Mouse (Mus musculus) heart, embryonic 10.5 days (tissue): ENCODE measurements at regions not wholly inside any gene's neighbourhood (a gene's known extent, or its start where the extent isn't known, plus 50 kb on each side); places are given as distances from the start of the nearest gene placed in this dataset.

Experiments used
- DNase-seq: peaks from one replicate; pipeline ENCODE4 v3.0.0-alpha.2; 2017; ENCODE audit warnings: low spot score
- H3K27ac ChIP-seq: fragments of 300-500 bp; sonication (generic); 2 replicates; pipeline ENCODE4 v1.5.1; 2016; ENCODE audit warnings: mild to moderate bottlenecking
- H3K27me3 ChIP-seq: fragments of 300-500 bp; sonication (generic); 2 replicates; pipeline ENCODE4 v1.6.1; 2016; ENCODE audit warnings: mild to moderate bottlenecking; ENCODE audit not compliant: poor library complexity, insufficient read depth, severe bottlenecking
- H3K36me3 ChIP-seq: fragments of 300-500 bp; sonication (generic); 2 replicates; pipeline ENCODE4 v1.6.1; 2016; ENCODE audit warnings: mild to moderate bottlenecking, moderate library complexity
- H3K4me1 ChIP-seq: fragments of 300-500 bp; sonication (generic); 2 replicates; pipeline ENCODE4 v1.6.1; 2016; ENCODE audit warnings: mild to moderate bottlenecking
- H3K4me3 ChIP-seq: fragments of 300-500 bp; sonication (generic); 2 replicates; pipeline ENCODE4 v1.5.1; 2016; ENCODE audit warnings: mild to moderate bottlenecking, moderate library complexity
- H3K9me3 ChIP-seq: fragments of 300-500 bp; sonication (generic); 2 replicates; pipeline ENCODE4 v1.6.1; 2016; ENCODE audit warnings: mild to moderate bottlenecking, moderate library complexity
- WGBS: fragments of 180-500 bp; shearing (Covaris S2); methylation state at CpG from one replicate; pipeline ENCODE4 v1.1.7; 2016; 5-methylcytosine and 5-hydroxymethylcytosine counted together

DNA sequence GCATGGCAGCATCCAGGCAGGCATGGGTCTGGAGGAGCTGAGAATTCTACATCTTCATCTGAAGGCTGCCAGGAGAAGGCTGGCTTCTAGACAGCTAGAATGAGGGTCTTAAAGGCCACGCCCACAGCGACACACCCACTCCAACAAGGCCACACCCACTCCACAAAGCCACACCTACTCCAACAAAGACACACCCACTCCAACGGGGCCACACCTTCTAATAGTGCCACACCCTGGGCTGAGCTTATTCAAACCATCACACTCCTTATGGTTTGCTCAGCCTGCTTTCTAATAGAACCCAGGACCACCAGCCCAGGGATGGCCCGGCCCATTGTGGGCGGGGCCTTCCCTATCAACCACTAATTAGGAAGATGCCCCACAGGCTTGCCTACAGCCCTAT lies 149.0 kb downstream of the 2410131K14Rik start:
- peaks cover 36% of the 10 kb centered on the region for H3K27me3 ChIP-seq
- peaks cover 7% of the 10 kb centered on the region for H3K4me1 ChIP-seq
- WGBS: 52% methylated on average over 5 of the region's 5 CpGs
- no peak overlapping the region for H3K27ac ChIP-seq
- H3K4me3 ChIP-seq: no peak overlapping the region
- no peaks in the 10 kb centered on the region for H3K36me3 ChIP-seq
- peaks cover 19% of the 10 kb centered on the region for H3K9me3 ChIP-seq
- no peak for DNase-seq

DNA sequence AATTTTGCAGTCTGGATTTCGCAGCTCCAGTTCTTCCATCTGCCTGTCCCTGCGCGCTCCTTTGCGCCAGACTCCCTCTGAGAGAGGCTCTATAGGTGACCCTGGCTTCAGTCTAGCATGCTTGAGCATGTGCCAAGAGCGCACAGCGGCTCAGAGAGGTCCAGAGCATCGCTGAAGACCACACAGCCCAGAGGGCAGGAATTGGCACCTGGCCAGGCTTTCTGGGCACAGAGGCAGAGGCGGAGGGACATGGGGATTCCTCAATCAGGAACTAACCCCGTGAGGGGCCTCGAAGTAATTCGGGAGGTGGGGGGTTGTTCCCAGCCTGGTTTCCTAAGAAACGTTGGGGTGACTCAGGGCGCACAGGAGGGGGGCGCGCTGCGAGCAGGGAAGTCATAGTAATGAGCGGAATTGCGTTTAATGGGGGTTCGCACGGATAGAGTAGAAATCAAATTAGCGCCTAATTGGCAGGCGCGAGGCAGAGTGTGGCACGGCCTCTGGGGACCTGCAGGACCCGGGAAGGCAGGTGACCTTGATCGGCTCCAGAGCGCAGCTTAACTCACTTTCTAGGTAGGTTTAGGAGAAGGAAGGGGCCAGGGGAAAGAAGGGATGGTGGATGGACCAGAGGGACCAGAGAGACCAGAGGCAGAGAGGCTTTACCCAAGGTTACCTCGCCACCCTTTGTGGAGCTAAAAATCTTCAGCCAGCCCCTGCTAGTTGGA lies 151.1 kb downstream of the 2410131K14Rik start:
- no peak for DNase-seq
- peaks cover 49% of the 10 kb centered on the region for H3K27me3 ChIP-seq
- H3K4me1 ChIP-seq: peaks cover 11% of the 10 kb centered on the region
- H3K9me3 ChIP-seq: peaks cover 2% of the 10 kb centered on the region; the same call in 1 of the 2 replicates
- no peak overlapping the region for H3K27ac ChIP-seq
- WGBS: 10% methylated on average over 28 of the region's 28 CpGs
- peak overlapping the region; percentile 34 for H3K4me3 ChIP-seq
- H3K36me3 ChIP-seq: no peaks in the 10 kb centered on the region

DNA sequence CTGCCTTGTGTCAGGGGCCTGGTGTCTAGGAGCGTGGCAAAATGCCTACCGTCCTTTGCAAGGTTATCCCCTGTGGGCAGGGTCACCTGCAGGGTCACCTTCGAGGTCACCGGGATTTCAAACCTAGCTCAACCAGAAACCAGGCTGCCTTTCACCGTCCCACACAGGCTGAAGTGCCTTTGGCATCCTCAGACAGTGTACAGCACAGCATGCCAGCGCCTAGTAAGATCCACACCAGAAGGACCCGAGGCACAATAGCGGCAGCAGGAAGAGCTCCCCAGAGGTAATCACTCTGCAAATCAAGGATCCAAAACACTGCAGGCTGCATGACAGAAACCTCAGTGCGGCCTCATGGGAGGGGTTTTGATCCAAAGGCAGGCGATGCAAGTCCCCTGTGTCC lies 155.9 kb downstream of the 2410131K14Rik start:
- Histone ChIP-seq H3K4me1 (peaks cover 9% of the 10 kb centered on the region), H3K9me3 (peaks cover 3% of the 10 kb centered on the region; the same call in 1 of the 2 replicates), H3K36me3 (no peaks in the 10 kb centered on the region), H3K4me3 (no peak overlapping the region), H3K27me3 (peaks cover 52% of the 10 kb centered on the region), H3K27ac (no peak overlapping the region)
- no peak for DNase-seq
- 61% methylated on average over 10 of the region's 10 CpGs for WGBS

DNA sequence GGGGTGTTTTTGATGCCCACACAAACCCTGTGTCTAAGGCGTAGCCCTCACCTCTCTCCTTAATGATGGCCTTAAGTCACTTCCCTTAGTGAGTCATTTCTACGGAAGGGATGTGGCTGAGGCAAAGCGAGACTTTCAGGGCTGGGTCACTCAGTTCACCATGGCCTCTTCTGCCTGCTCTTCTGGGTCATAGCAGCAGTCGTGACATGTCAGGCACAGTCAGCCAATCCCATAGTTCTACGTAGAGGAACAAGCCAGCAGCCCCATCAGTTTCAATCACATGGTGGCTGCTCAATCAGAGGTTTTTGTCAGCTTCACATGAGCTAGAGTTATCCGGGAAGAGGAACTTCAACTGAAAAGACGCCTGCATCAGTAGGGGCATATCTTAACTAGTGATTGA lies 156.1 kb upstream of the Med13l start:
- H3K4me3 ChIP-seq: no peak overlapping the region
- peaks cover 4% of the 10 kb centered on the region; the same call in 1 of the 2 replicates for H3K4me1 ChIP-seq
- H3K36me3 ChIP-seq: no peaks in the 10 kb centered on the region
- WGBS: 55% methylated on average over 7 of the region's 7 CpGs
- peaks cover 3% of the 10 kb centered on the region; the same call in 1 of the 2 replicates for H3K9me3 ChIP-seq
- H3K27me3 ChIP-seq: peaks cover 31% of the 10 kb centered on the region
- no peak for DNase-seq
- no peak overlapping the region for H3K27ac ChIP-seq

DNA sequence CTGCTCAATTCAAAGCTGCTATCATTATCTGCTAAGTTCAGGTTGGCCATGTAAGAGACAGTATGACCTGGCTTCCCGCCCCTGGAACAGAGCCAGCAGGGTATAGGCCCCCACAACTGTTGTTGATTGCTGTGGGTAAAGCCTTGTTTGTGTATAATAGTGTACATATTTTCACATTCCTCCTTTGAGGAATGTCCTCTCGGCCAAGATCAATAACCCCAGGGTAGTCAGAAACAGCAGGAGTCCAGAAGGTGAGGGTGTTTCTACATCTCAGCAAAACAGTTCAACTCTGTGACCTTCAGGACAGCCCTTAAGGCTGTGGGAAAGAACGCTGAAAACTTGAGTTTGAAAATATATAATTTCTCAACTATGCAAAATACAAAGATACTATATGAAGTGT lies 155.1 kb upstream of the Med13l start:
- Histone ChIP-seq H3K4me1 (peaks cover 4% of the 10 kb centered on the region; the same call in 1 of the 2 replicates), H3K9me3 (peaks cover 3% of the 10 kb centered on the region; the same call in 1 of the 2 replicates), H3K27me3 (peaks cover 30% of the 10 kb centered on the region; the same call in 1 of the 2 replicates), H3K36me3 (no peaks in the 10 kb centered on the region), H3K4me3 (no peak overlapping the region), H3K27ac (no peak overlapping the region)
- 81% methylated on average over 3 of the region's 3 CpGs for WGBS
- DNase-seq: no peak

DNA sequence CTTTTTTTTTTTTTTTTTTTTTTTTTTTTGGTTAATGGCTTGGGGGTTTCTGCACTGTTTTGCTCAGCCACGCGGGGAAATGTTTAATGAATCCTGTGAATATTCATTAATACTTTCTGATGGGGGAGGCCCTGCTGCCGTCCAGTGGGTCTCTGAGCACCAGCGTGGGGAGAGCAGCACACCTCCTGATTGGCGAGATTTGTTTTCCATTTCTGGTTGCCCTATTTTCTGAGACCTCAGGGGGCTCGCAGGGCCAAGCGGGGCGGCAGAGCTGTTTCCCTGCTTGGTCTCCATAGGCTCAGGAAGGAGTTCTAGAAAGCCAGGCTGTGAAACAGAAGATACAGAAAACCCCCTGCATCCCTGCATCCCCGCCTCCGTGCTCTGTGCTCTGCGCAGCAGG lies 153.0 kb upstream of the Med13l start:
- WGBS: 57% methylated on average over 11 of the region's 11 CpGs
- peaks cover 3% of the 10 kb centered on the region; the same call in 1 of the 2 replicates for H3K9me3 ChIP-seq
- H3K4me1 ChIP-seq: no peaks in the 10 kb centered on the region
- H3K27ac ChIP-seq: no peak overlapping the region
- peaks cover 22% of the 10 kb centered on the region; the same call in 1 of the 2 replicates for H3K27me3 ChIP-seq
- no peak for DNase-seq
- no peaks in the 10 kb centered on the region for H3K36me3 ChIP-seq
- no peak overlapping the region for H3K4me3 ChIP-seq

DNA sequence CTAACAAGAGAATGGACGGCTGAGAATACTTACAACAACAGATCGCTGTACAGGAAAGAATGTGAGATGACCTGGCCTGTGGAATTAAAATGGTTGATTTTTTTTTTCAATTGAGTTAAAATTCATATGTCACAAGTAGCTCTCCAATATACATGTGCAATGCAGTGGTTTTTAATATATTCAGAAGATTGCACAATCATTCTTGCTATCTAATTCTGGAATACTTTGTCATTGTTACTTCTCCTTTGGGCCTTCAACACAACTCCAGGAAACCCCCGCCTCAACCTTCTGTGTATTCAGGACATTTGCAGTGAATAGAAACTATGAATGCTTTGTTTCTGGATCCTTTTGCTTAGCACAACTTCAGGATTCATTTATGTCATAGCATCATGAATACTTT lies 152.5 kb upstream of the Med13l start:
- Histone ChIP-seq H3K9me3 (peaks cover 3% of the 10 kb centered on the region; the same call in 1 of the 2 replicates), H3K27ac (no peak overlapping the region), H3K4me1 (no peaks in the 10 kb centered on the region), H3K36me3 (no peaks in the 10 kb centered on the region), H3K4me3 (no peak overlapping the region), H3K27me3 (0 out of 2 replicates have a peak, but pooled peaks cover 16% of the 10 kb centered on the region)
- WGBS: 71% methylated on average over 3 of the region's 3 CpGs
- DNase-seq: no peak

DNA sequence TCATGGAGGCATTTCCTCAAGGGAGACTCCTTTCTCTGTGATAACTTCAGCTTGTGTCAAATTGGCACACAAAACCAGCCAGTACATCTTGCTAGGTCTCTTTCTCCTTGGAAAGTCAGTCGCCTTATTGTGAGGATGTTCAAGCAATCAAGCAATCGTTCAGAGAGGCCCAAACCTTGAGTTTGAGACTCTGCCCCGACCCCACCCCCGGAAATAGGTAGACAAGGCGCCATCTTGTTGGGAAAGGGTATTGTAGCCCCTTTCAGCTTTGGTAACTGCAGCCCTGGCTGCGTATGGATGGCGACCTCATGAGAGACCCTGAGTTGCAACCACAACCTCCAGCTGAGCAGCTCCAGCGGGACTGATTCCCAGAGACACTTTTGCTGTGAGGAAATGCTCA lies 151.7 kb upstream of the Med13l start:
- H3K4me1 ChIP-seq: 0 out of 2 replicates have a peak, but pooled peaks cover 5% of the 10 kb centered on the region
- H3K27ac ChIP-seq: no peak overlapping the region
- H3K4me3 ChIP-seq: no peak overlapping the region
- no peak for DNase-seq
- H3K9me3 ChIP-seq: peaks cover 3% of the 10 kb centered on the region; the same call in 1 of the 2 replicates
- 0 out of 2 replicates have a peak, but pooled peaks cover 13% of the 10 kb centered on the region for H3K27me3 ChIP-seq
- no peaks in the 10 kb centered on the region for H3K36me3 ChIP-seq
- 81% methylated on average over 8 of the region's 8 CpGs for WGBS

DNA sequence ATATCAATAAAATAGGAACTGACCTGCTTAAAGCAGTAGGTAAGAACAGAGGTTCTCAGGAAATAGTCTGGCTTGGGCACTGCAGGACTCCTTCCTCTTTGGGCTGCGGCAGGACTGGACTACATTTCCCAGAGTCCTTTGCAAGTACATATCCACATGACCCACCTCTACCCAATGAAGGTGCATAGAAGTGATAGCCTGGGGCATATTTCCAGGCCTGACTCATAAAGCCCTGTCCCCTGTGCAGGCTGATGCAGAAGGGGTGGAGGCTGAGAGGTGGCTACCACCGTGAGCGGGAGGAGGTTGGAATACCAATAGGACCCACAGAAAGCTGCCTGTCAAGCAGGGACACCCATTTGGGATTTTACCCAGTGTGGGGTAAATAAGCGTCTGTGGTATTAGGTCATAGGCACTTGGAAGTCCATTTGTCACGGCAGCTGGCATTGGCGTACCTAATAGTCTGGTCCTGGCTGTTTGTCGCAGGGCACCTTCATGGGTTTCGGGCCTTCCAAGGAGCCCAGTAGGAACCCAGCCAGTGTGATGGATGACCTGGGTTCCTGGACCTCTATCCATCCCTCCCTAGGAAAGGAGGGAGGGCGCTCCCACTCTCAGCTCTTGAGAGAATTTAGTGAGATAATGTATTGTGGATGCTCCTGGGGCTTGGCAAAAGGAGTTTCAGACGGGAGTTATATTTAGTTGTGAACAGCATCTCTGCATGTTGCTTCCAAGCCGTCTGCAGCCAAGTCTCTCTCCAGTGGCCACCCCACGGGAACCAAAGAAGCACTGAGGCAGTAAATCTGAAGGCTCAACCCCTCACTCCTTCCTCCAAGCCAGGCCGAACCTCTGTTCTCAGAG lies 146.8 kb upstream of the Med13l start:
- 0 out of 2 replicates have a peak, but pooled peaks cover 13% of the 10 kb centered on the region for H3K27me3 ChIP-seq
- H3K9me3 ChIP-seq: no peaks in the 10 kb centered on the region
- 0 out of 2 replicates have a peak overlapping the region, but pooled peaks have one; percentile 4 for H3K27ac ChIP-seq
- 0 out of 2 replicates have a peak, but pooled peaks cover 6% of the 10 kb centered on the region for H3K4me1 ChIP-seq
- WGBS: 62% methylated on average over 13 of the region's 13 CpGs
- no peak overlapping the region for H3K4me3 ChIP-seq
- peak; percentile 87 for DNase-seq
- no peaks in the 10 kb centered on the region for H3K36me3 ChIP-seq

DNA sequence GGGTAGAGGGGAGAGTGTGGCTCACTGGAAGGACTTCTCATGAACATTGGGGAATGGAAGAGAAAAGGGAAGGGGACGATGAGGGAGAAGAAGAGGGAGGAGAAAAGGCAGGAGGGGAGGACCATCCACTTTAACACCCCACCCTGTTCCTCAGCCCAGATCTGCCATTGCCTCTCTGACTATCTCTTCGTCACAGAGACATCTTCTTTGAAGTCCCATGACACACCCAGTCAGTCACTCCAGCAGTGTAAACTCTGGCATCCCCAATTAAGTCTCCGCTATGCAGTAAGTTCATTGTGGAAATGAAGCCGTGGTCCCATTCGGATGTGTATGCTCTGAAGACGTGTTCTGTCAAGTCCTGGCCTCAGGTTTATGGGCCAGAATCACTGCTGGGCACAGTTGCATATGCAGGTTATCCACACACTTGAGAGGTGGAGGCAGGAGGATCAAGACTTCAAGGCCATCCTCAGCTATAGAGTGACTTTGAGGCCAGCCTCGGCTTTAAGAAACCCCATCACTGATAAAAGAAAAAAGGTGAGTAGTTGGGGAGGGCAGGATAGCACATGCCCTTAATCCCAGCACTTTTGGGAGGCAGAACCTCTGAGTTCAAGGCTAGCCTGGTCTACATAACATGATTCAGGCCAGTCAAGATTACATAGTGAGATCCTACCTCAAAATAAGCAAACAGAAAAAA lies 141.0 kb upstream of the Med13l start:
- DNase-seq: no peak
- H3K4me3 ChIP-seq: no peak overlapping the region
- no peaks in the 10 kb centered on the region for H3K36me3 ChIP-seq
- H3K27me3 ChIP-seq: peaks cover 17% of the 10 kb centered on the region
- WGBS: 77% methylated on average over 7 of the region's 7 CpGs
- H3K4me1 ChIP-seq: peaks cover 18% of the 10 kb centered on the region
- H3K27ac ChIP-seq: no peak overlapping the region
- H3K9me3 ChIP-seq: no peaks in the 10 kb centered on the region

DNA sequence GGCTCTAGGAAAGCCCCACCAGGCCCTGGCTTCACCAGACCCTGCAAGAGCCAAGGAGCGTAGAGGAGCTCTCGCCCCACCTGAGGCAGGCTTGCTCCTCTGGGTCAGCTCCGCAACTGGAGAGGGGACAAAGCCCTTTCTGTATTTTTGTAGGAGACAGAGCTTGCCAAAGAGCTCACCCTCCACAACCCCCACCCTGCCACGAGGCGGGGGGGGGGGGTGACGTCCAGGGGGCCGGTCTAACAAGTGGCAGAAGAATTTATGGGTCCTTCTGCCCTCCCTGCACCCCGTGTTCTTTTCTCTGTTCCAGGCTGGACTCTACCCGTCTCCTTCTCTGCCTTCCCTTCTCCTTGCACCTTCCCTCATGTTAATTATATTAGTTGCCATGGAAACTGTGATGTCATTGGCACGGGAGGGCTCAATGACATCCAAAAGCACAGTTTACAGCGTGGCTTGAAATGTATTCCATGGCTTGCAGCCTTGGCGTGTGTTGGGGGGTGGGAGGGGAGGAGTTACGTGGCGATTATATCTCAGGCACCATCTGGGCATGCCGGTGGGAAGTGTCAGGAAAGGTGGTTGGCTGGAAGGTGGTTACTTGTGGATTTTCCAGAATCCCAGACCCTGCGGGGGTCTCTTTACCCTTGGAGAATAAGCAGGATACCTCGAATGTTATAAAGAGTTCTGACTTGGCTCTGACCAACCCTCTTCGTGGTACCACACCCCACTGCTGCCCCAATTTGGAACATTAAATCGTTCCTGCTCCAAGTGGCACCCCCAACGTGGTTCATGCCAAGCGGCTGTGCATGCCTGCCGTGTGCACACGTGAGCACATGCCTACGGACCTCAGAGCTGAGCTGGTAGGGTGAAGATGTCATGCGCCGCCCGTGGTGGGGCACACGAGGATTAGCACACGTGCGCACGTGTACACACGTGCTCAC lies 138.3 kb upstream of the Med13l start:
- H3K36me3 ChIP-seq: no peaks in the 10 kb centered on the region
- WGBS: 52% methylated on average over 32 of the region's 32 CpGs
- H3K4me3 ChIP-seq: no peak overlapping the region
- no peak for DNase-seq
- peaks cover 33% of the 10 kb centered on the region for H3K27me3 ChIP-seq
- H3K4me1 ChIP-seq: peaks cover 27% of the 10 kb centered on the region
- H3K27ac ChIP-seq: 0 out of 2 replicates have a peak overlapping the region, but pooled peaks have one; percentile 19
- H3K9me3 ChIP-seq: no peaks in the 10 kb centered on the region

DNA sequence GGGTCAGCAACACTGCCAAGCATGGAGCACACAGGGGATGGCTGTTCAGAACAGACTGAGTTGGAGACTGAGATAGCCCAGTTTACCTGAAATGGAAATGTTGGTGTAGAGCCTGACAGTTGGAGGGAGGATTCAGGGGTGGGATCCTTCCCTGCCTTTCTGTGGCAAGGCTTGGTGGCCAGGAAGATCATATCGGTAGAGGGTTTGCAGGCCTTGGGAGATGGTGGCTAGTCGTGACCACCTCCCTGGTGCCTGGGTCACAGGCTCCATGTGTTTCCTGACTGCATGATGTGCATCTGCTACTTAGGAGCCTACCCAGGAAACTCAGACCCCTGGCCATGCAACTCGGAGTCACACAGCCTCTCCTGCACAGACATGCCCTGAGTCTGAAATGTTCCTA lies 136.3 kb upstream of the Med13l start:
- no peak for DNase-seq
- Histone ChIP-seq H3K36me3 (no peaks in the 10 kb centered on the region), H3K4me3 (no peak overlapping the region), H3K9me3 (no peaks in the 10 kb centered on the region), H3K27me3 (peaks cover 53% of the 10 kb centered on the region), H3K27ac (0 out of 2 replicates have a peak overlapping the region, but pooled peaks have one; percentile 30), H3K4me1 (peaks cover 27% of the 10 kb centered on the region)
- 64% methylated on average over 3 of the region's 3 CpGs for WGBS
